Mouse (Mus musculus) heart, embryonic 11.5 days (tissue): ENCODE results near the gene Paqr8. TPM values are rescaled to one million over a fixed set of nuclear protein-coding genes. Genes with fewer than 3 reads are reported as not detected.

Experiments
- ATAC-seq: fragments of 200-750 bp; cut with Nextera tagmentation; replicated peaks from 2 replicates; pipeline ENCODE4 v1.8.0; 2017; ENCODE audit warnings: moderate library complexity; ENCODE audit not compliant: insufficient number of reproducible peaks, low FRiP score, low TSS enrichment
- H3K27ac ChIP-seq: fragments of 300-500 bp; sonication (generic); 2 replicates; pipeline ENCODE4 v1.5.1; 2014; ENCODE audit warnings: mild to moderate bottlenecking, low read depth, low read length
- H3K27me3 ChIP-seq: fragments of 300-500 bp; sonication (generic); 2 replicates; pipeline ENCODE4 v1.6.1; 2014; ENCODE audit warnings: mild to moderate bottlenecking, low read length, mixed read lengths; ENCODE audit not compliant: control insufficient read depth, insufficient read depth
- H3K36me3 ChIP-seq: fragments of 300-500 bp; sonication (generic); 2 replicates; pipeline ENCODE4 v1.6.1; 2014; ENCODE audit warnings: mild to moderate bottlenecking, low read length, moderate library complexity, mixed read lengths; ENCODE audit not compliant: control insufficient read depth, insufficient read depth
- H3K4me1 ChIP-seq: fragments of 300-500 bp; sonication (generic); 2 replicates; pipeline ENCODE4 v1.6.1; 2014; ENCODE audit warnings: low read length; ENCODE audit not compliant: control insufficient read depth, insufficient read depth
- H3K4me2 ChIP-seq: fragments of 300-500 bp; sonication (generic); 2 replicates; pipeline ENCODE4 v1.6.1; 2014; ENCODE audit warnings: mild to moderate bottlenecking, moderate library complexity
- H3K4me3 ChIP-seq: fragments of 300-500 bp; sonication (generic); 2 replicates; pipeline ENCODE4 v1.5.1; 2014; ENCODE audit warnings: low read depth, low read length
- H3K9ac ChIP-seq: fragments of 300-500 bp; sonication (generic); 2 replicates; pipeline ENCODE4 v1.6.1; 2014; ENCODE audit warnings: mild to moderate bottlenecking, low read depth, low read length, moderate library complexity
- H3K9me3 ChIP-seq: fragments of 300-500 bp; sonication (generic); replicated peaks from 2 replicates; pipeline ENCODE4 v1.6.1; 2016; ENCODE audit warnings: low read length; ENCODE audit not compliant: control insufficient read depth
- WGBS: fragments of 180-500 bp; shearing (Covaris S2); extraction: QIAGEN DNeasy Blood & Tissue Kit; methylation state at CpG from one replicate; pipeline ENCODE4 v1.1.7; 2014; ENCODE audit not compliant: insufficient replicate concordance; 5-methylcytosine and 5-hydroxymethylcytosine counted together
- polyA plus RNA-seq: library from polyadenylated mRNA; unstranded; fragments of >200 nt; fragmentation: Nextera tagmentation; extraction: Ambion mirVana; gene quantifications from 2 replicates; pipeline ENCODE4 v1.2.1, GENCODE M21; 2014

The Paqr8 gene
- polyA plus RNA-seq, 1 experiment from 2014 or later, result 3.0 TPM

- Histone ChIP-seq H3K9ac (no peak overlapping the region), H3K9me3 (no peaks in the 10 kb centered on the region), H3K4me2 (no peak overlapping the region), H3K36me3 (no peaks in the 10 kb centered on the region), H3K4me1 (peaks cover 3% of the 10 kb centered on the region; the same call in 1 of the 2 replicates), H3K4me3 (no peak overlapping the region), H3K27me3 (no peaks in the 10 kb centered on the region), H3K27ac (no peak overlapping the region)
- WGBS, result 38% methylated on average over 4 of the region's 4 CpGs
- ATAC-seq, result no peak
Observed at GRCm38 (mm10) chr1:20900336-20900735, 9.9 kb downstream of the Paqr8 start.

- WGBS, result 86% methylated on average over 8 of the region's 8 CpGs
- no peak for ATAC-seq
- H3K4me3 ChIP-seq, result no peak overlapping the region
Observed at GRCm38 (mm10) chr1:20905501-20906127, 15.2 kb downstream of the Paqr8 start.

GRCm38 (mm10) chr1:20906128-20906515, 15.7 kb downstream of the Paqr8 start:
- no peaks in the 10 kb centered on the region for H3K36me3 ChIP-seq
- H3K4me3 ChIP-seq, result no peak overlapping the region
- H3K27ac ChIP-seq, result no peak overlapping the region
- H3K4me1 ChIP-seq, result peaks cover 3% of the 10 kb centered on the region; the same call in 1 of the 2 replicates
- no peak overlapping the region for H3K9ac ChIP-seq
- no peak overlapping the region for H3K4me2 ChIP-seq
- H3K9me3 ChIP-seq, result no peaks in the 10 kb centered on the region
- 82% methylated on average over 9 of the region's 9 CpGs for WGBS
- no peaks in the 10 kb centered on the region for H3K27me3 ChIP-seq
- ATAC-seq, result no peak

More at GRCm38 (mm10) chr1:20905501-20906127, 15.2 kb downstream of the Paqr8 start:
- H3K9ac ChIP-seq, result no peak overlapping the region
- H3K27me3 ChIP-seq, result no peaks in the 10 kb centered on the region
- H3K4me1 ChIP-seq, result peaks cover 3% of the 10 kb centered on the region; the same call in 1 of the 2 replicates
- H3K27ac ChIP-seq, result no peak overlapping the region
- H3K4me2 ChIP-seq, result no peak overlapping the region
- H3K9me3 ChIP-seq, result no peaks in the 10 kb centered on the region
- no peaks in the 10 kb centered on the region for H3K36me3 ChIP-seq

- H3K9me3 ChIP-seq, result no peaks in the 10 kb centered on the region
- WGBS, result 46% methylated on average over 4 of the region's 4 CpGs
- no peaks in the 10 kb centered on the region for H3K27me3 ChIP-seq
- ATAC-seq, result no peak
- no peak overlapping the region for H3K4me3 ChIP-seq
- H3K36me3 ChIP-seq, result no peaks in the 10 kb centered on the region
- peaks cover 3% of the 10 kb centered on the region; the same call in 1 of the 2 replicates for H3K4me1 ChIP-seq
- H3K4me2 ChIP-seq, result no peak overlapping the region
- H3K9ac ChIP-seq, result no peak overlapping the region
- H3K27ac ChIP-seq, result no peak overlapping the region
Observed at GRCm38 (mm10) chr1:20908541-20908940, 18.1 kb downstream of the Paqr8 start.

GRCm38 (mm10) chr1:20912115-20912514, 21.7 kb downstream of the Paqr8 start:
- no peak overlapping the region for H3K4me3 ChIP-seq
- WGBS, result 52% methylated on average over 2 of the region's 2 CpGs
- H3K9me3 ChIP-seq, result no peaks in the 10 kb centered on the region
- H3K9ac ChIP-seq, result no peak overlapping the region
- no peaks in the 10 kb centered on the region for H3K27me3 ChIP-seq
- H3K4me1 ChIP-seq, result no peaks in the 10 kb centered on the region
- H3K4me2 ChIP-seq, result no peak overlapping the region
- no peak overlapping the region for H3K27ac ChIP-seq
- ATAC-seq, result no peak
- no peaks in the 10 kb centered on the region for H3K36me3 ChIP-seq

- H3K9me3 ChIP-seq, result no peaks in the 10 kb centered on the region
- no peaks in the 10 kb centered on the region for H3K4me1 ChIP-seq
- H3K27me3 ChIP-seq, result no peaks in the 10 kb centered on the region
- no peak overlapping the region for H3K9ac ChIP-seq
- H3K27ac ChIP-seq, result no peak overlapping the region
- no peak overlapping the region for H3K4me2 ChIP-seq
- no peak overlapping the region for H3K4me3 ChIP-seq
- H3K36me3 ChIP-seq, result no peaks in the 10 kb centered on the region
- ATAC-seq, result no peak
- WGBS, result 54% methylated on average over 13 of the region's 13 CpGs
Observed at GRCm38 (mm10) chr1:20912527-20913171, 22.2 kb downstream of the Paqr8 start.

- 81% methylated on average over 3 of the region's 3 CpGs for WGBS
- no peaks in the 10 kb centered on the region for H3K36me3 ChIP-seq
- no peaks in the 10 kb centered on the region for H3K4me1 ChIP-seq
- H3K27ac ChIP-seq, result no peak overlapping the region
- no peaks in the 10 kb centered on the region for H3K9me3 ChIP-seq
- ATAC-seq, result no peak
- H3K27me3 ChIP-seq, result no peaks in the 10 kb centered on the region
- H3K4me3 ChIP-seq, result no peak overlapping the region
- no peak overlapping the region for H3K9ac ChIP-seq
- no peak overlapping the region for H3K4me2 ChIP-seq
Observed at GRCm38 (mm10) chr1:20914769-20915168, 24.4 kb downstream of the Paqr8 start.

GRCm38 (mm10) chr1:20915608-20916007, 25.2 kb downstream of the Paqr8 start:
- Histone ChIP-seq H3K4me3 (no peak overlapping the region), H3K27ac (no peak overlapping the region), H3K36me3 (no peaks in the 10 kb centered on the region), H3K4me1 (no peaks in the 10 kb centered on the region), H3K27me3 (no peaks in the 10 kb centered on the region), H3K9ac (no peak overlapping the region), H3K9me3 (no peaks in the 10 kb centered on the region), H3K4me2 (no peak overlapping the region)
- 74% methylated on average over 5 of the region's 5 CpGs for WGBS
- no peak for ATAC-seq
